In the genomic region with DNA sequence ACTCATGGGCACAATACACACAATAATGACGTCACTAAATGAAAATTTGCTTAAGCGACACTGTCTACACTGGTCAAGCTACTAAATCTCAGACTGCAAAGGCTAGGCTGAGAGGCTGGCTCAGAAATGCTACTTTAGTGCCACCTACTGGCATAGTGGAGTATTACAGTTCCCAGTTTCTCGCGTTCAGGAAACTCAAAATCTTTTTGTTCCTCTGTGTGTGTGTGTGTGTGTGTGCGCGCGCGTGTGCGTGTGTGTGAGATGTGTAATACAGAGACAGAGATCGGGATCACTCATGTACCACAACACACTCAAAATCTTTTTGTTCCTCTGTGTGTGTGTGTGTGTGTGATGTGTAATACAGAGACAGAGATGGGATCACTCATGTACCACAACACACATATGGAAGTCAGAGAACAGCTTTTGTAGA, we compare ENCODE assay signal across 9 mouse cellular contexts. TPM values are rescaled to one million over a fixed set of nuclear protein-coding genes. Genes with fewer than 3 reads are reported as not detected.
A peak's percentile ranks its signal among the peaks of the same experiment; 100 is the strongest.
DNase-seq lines count a peak whose midpoint lies in the region; ATAC-seq lines count a peak whose summit lies in the region.
"Had no signal": no experiment of that assay in that cellular context is flagged by ENCODE, and none has a peak within 500 bp of the region (broad histone marks: within the 10 kb centered on the region; RNA-seq: fewer than 3 reads in every experiment).

No protein-coding gene starts in this region.

- no peak overlapping the region for H3K27ac ChIP-seq in heart, embryonic 16.5 days (ENCODE audit: low read length)
- H3K27ac ChIP-seq in lung, embryonic 15.5 days: no peak overlapping the region
- H3K27ac ChIP-seq: heart, embryonic 13.5 days had no signal

- H3K36me3 ChIP-seq in heart, embryonic 16.5 days (ENCODE audit: control insufficient read depth, insufficient read depth): peaks cover 6% of the 10 kb centered on the region; the same call in 1 of the 2 replicates
- peaks cover 13% of the 10 kb centered on the region; the same call in 1 of the 2 replicates for H3K36me3 ChIP-seq in lung, embryonic 15.5 days

- no peak overlapping the region for H3K4me3 ChIP-seq in heart, embryonic 16.5 days (ENCODE audit: low read length)
- H3K4me3 ChIP-seq in lung, embryonic 15.5 days: no peak overlapping the region
- H3K4me3 ChIP-seq: heart, embryonic 13.5 days had no signal

- 9% methylated on average over 10 of the region's 10 CpGs for WGBS in heart, embryonic 16.5 days
- 7% methylated on average over 10 of the region's 10 CpGs for WGBS in lung, embryonic 15.5 days

- no peaks in the 10 kb centered on the region for H3K27me3 ChIP-seq in heart, embryonic 16.5 days (ENCODE audit: control insufficient read depth, insufficient read depth, low read length)
- H3K27me3 ChIP-seq in lung, embryonic 15.5 days: no peaks in the 10 kb centered on the region
- H3K27me3 ChIP-seq: heart, embryonic 13.5 days had no signal

- no peak overlapping the region for H3K9ac ChIP-seq in heart, embryonic 16.5 days (ENCODE audit: low read length)
- H3K9ac ChIP-seq in lung, embryonic 15.5 days: no peak overlapping the region
- H3K9ac ChIP-seq: heart, embryonic 13.5 days had no signal

- DNase-seq in CD4-positive helper T cell, adult 2 months (ENCODE audit: low read depth, low spot score): peak; percentile 73
- peak; percentile 82 for DNase-seq in R1 (ENCODE audit: low read depth, low spot score)
- peak; percentile 88 for DNase-seq in embryo, embryonic 10 days (ENCODE audit: low spot score)
- peak; percentile 75 for DNase-seq in kidney, postnatal 10 days
- DNase-seq in thymus, postnatal 4 days: peak; percentile 63

- no peak overlapping the region for H3K4me2 ChIP-seq in heart, embryonic 16.5 days (ENCODE audit: low read depth, low read length)
- no peak overlapping the region for H3K4me2 ChIP-seq in lung, embryonic 15.5 days
- H3K4me2 ChIP-seq: heart, embryonic 13.5 days had no signal

- H3K4me1 ChIP-seq in heart, embryonic 16.5 days (ENCODE audit: control insufficient read depth, insufficient read depth, low read length): no peaks in the 10 kb centered on the region
- peaks cover 5% of the 10 kb centered on the region; the same call in 1 of the 2 replicates for H3K4me1 ChIP-seq in lung, embryonic 15.5 days
- H3K4me1 ChIP-seq: heart, embryonic 13.5 days had no signal

- peak; percentile 76; the same call in 1 of the 2 replicates for ATAC-seq in heart, embryonic 16.5 days (replicated peaks; ENCODE audit: extremely low read depth, insufficient read depth, low FRiP score)
- peak; percentile 74; the same call in 1 of the 2 replicates for ATAC-seq in lung, embryonic 15.5 days (ENCODE audit: borderline replicate concordance, extremely low read depth, low FRiP score, low TSS enrichment)
- ATAC-seq in neutrophil, adult 5-6 weeks (ENCODE audit: extremely low read depth, insufficient number of reproducible peaks, low FRiP score, poor library complexity, severe bottlenecking): peak; percentile 77; the same call in 1 of the 2 replicates

- H3K9me3 ChIP-seq in heart, embryonic 16.5 days (replicated peaks; ENCODE audit: control insufficient read depth, low read length): no peaks in the 10 kb centered on the region
- no peaks in the 10 kb centered on the region for H3K9me3 ChIP-seq in lung, embryonic 15.5 days
- H3K9me3 ChIP-seq: heart, embryonic 13.5 days had no signal

RNA-seq across cellular contexts. Expression of gene Ythdf2, which starts 33.5 kb away (rescaled TPM):
- 61.6 and 61.7 TPM in 2 replicates for polyA plus RNA-seq in heart, embryonic 16.5 days (2015; fragmentation: Nextera tagmentation; extraction: Ambion mirVana)
- polyA plus RNA-seq in lung, embryonic 15.5 days (2015; fragmentation: Nextera tagmentation; extraction: Ambion mirVana): 105 and 109 TPM in 2 replicates
- 40.9 and 56.7 TPM in 2 replicates for total RNA-seq in neutrophil, adult 5-6 weeks (2017)

RNA-seq across cellular contexts. Expression of gene Oprd1, which starts 34.4 kb away (rescaled TPM):
- 0.58 and 0.96 TPM in 2 replicates for polyA plus RNA-seq in heart, embryonic 16.5 days (2015; fragmentation: Nextera tagmentation; extraction: Ambion mirVana)
- polyA plus RNA-seq in lung, embryonic 15.5 days (2015; fragmentation: Nextera tagmentation; extraction: Ambion mirVana): 0.05 and 0.06 TPM in 2 replicates
- total RNA-seq in neutrophil, adult 5-6 weeks (2017): not detected in 2 replicates
